Mouse (Mus musculus) C2C12 (cell line): Measurements from ENCODE around the gene Acta1.

ENCODE experiments used
- CTCF ChIP-seq: IDR thresholded peaks from one replicate; pipeline ENCODE4 v1.5.1; 2011; ENCODE audit not compliant: control insufficient read depth, insufficient read depth, insufficient read length
- FOSL1 ChIP-seq: IDR thresholded peaks from one replicate; pipeline ENCODE4 v1.8.0; 2011; ENCODE audit warnings: mild to moderate bottlenecking, low read length; ENCODE audit not compliant: poor library complexity, insufficient read depth, severe bottlenecking
- MAX ChIP-seq: IDR thresholded peaks from one replicate; pipeline ENCODE4 v1.6.1; 2011; ENCODE audit warnings: mild to moderate bottlenecking, control low read depth
- MYOG ChIP-seq: IDR thresholded peaks from one replicate; pipeline ENCODE4 v1.6.1; 2011; ENCODE audit not compliant: control insufficient read depth, insufficient read length; ENCODE audit errors: extremely low read depth
- USF1 ChIP-seq: IDR thresholded peaks from one replicate; pipeline ENCODE4 v1.6.1; 2011; ENCODE audit warnings: low read depth, mild to moderate bottlenecking, control low read depth, moderate library complexity

DNA sequence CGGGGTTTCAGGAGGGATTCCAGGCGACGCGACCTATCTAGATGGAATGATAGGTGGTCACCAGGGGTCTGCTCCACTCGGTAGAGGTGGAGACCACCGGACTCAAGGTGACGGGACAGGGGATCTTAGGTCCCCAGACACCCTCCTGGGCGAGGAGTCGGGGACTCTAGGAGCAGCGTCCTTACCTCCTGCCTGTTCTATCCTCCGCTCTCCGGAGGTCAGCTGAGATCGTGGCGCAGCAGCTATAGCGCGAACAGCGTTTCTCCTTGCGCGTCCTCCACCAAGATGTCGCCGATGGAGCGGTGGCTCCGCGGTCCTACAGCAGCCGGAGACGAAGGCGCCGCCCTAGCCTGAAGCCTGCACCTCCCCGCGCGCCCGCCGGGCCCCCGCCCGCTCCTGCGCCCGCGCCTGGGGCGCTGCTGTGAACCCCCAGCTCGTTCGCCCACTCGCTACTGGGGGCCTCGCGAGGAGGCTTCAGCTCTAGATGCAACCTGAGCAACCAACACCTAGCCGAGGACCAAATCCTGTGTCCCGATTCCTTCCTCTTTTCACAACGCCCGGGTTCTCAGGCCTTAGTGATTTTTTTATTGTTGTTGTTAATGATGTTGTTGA lies 34.8 kb downstream of the Acta1 start, which contains the start of gene Ccsap:
- TF ChIP-seq USF1 = no peak
- no peak for TF ChIP-seq CTCF
- TF ChIP-seq MAX = no peak
- TF ChIP-seq FOSL1 = no peak
- TF ChIP-seq MYOG = no peak
